Mouse (Mus musculus): Measurements from ENCODE around the gene Abcd3.

DNA sequence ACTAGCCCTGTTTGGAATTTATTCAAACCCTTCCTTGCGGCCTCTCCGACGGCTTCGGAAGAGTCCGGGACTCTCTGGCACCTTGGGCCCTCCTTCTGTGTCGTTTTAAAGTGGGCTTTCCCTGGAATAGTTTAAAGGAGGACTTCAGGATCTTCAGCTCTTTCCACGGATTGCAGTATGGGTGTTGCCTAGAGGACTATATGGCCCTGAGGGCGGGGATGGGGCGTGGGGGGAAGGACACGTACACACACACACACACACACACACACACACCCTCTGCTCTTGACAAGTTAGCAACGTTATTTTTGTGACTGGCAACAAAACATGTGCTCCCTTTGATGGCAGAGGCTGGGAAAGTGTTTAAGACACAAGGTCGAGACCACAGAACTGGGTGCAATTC, 90.5 kb downstream of the Abcd3 start:
- TF ChIP-seq POLR2A (IDR thresholded peaks at IDR 0.05; ENCODE audit: extremely low read depth, insufficient read depth, low read length) (no peak), CTCF (IDR thresholded peaks at IDR 0.05; ENCODE audit: low read depth, low read length) (no peak)
